Mouse (Mus musculus) neural tube, embryonic 15.5 days (tissue): ENCODE measurements at regions not wholly inside any gene's neighbourhood (a gene's known extent, or its start where the extent isn't known, plus 50 kb on each side); places are given as distances from the start of the nearest gene placed in this dataset.

Source experiments
- ATAC-seq: fragments of 200-750 bp; cut with Nextera tagmentation; 2 replicates; pipeline ENCODE4 v1.8.0; 2017; ENCODE audit warnings: mild to moderate bottlenecking, moderate TSS enrichment, moderate library complexity; ENCODE audit not compliant: low FRiP score
- H3K27ac ChIP-seq: fragments of 300-500 bp; sonication (generic); replicated peaks from 2 replicates; pipeline ENCODE4 v1.5.1; 2015; ENCODE audit warnings: mild to moderate bottlenecking, inconsistent platforms
- H3K27me3 ChIP-seq: fragments of 300-500 bp; sonication (generic); replicated peaks from 2 replicates; pipeline ENCODE4 v1.6.1; 2015; ENCODE audit warnings: inconsistent platforms
- H3K36me3 ChIP-seq: fragments of 300-500 bp; sonication (generic); 2 replicates; pipeline ENCODE4 v1.6.1; 2015; ENCODE audit warnings: inconsistent platforms
- H3K4me1 ChIP-seq: fragments of 300-500 bp; sonication (generic); 2 replicates; pipeline ENCODE4 v1.6.1; 2015; ENCODE audit warnings: inconsistent platforms
- H3K4me2 ChIP-seq: fragments of 300-500 bp; sonication (generic); 2 replicates; pipeline ENCODE4 v1.6.1; 2015; ENCODE audit warnings: inconsistent platforms, mild to moderate bottlenecking, moderate library complexity
- H3K4me3 ChIP-seq: fragments of 300-500 bp; sonication (generic); replicated peaks from 2 replicates; pipeline ENCODE4 v1.5.1; 2015; ENCODE audit warnings: mild to moderate bottlenecking, inconsistent platforms
- H3K9ac ChIP-seq: fragments of 300-500 bp; sonication (generic); replicated peaks from 2 replicates; pipeline ENCODE4 v1.6.1; 2015; ENCODE audit warnings: mild to moderate bottlenecking, inconsistent platforms
- H3K9me3 ChIP-seq: fragments of 300-500 bp; sonication (generic); replicated peaks from 2 replicates; pipeline ENCODE4 v1.6.1; 2016; ENCODE audit warnings: inconsistent platforms
- WGBS: fragments of 180-500 bp; shearing (Covaris S2); methylation state at CpG from one replicate; pipeline ENCODE4 v1.1.7; 2015; ENCODE audit warnings: mixed read lengths; 5-methylcytosine and 5-hydroxymethylcytosine counted together

GRCm38 (mm10) chr1:105426086-105426485, 69.6 kb upstream of the Rnf152 start:
- H3K4me2 ChIP-seq = no peak overlapping the region
- H3K9ac ChIP-seq = no peak overlapping the region
- no peak overlapping the region for H3K4me3 ChIP-seq
- ATAC-seq = no peak
- 51% methylated on average over 4 of the region's 4 CpGs for WGBS
- H3K36me3 ChIP-seq = no peaks in the 10 kb centered on the region
- no peaks in the 10 kb centered on the region for H3K4me1 ChIP-seq
- no peaks in the 10 kb centered on the region for H3K27me3 ChIP-seq
- no peaks in the 10 kb centered on the region for H3K9me3 ChIP-seq
- no peak overlapping the region for H3K27ac ChIP-seq

GRCm38 (mm10) chr1:105423380-105423779, 66.9 kb upstream of the Rnf152 start:
- no peak for ATAC-seq
- H3K4me2 ChIP-seq = no peak overlapping the region
- H3K27ac ChIP-seq = no peak overlapping the region
- no peaks in the 10 kb centered on the region for H3K4me1 ChIP-seq
- H3K36me3 ChIP-seq = no peaks in the 10 kb centered on the region
- H3K4me3 ChIP-seq = no peak overlapping the region
- H3K9me3 ChIP-seq = no peaks in the 10 kb centered on the region
- 19% methylated on average over 2 of the region's 2 CpGs for WGBS
- H3K27me3 ChIP-seq = no peaks in the 10 kb centered on the region
- H3K9ac ChIP-seq = no peak overlapping the region

GRCm38 (mm10) chr1:105422945-105423344, 66.4 kb upstream of the Rnf152 start:
- no peak for ATAC-seq
- H3K4me1 ChIP-seq = no peaks in the 10 kb centered on the region

GRCm38 (mm10) chr1:105420374-105421046, 64.0 kb upstream of the Rnf152 start:
- H3K27me3 ChIP-seq = no peaks in the 10 kb centered on the region
- peak; percentile 41; the same call in 1 of the 2 replicates for ATAC-seq
- 87% methylated on average over 5 of the region's 5 CpGs for WGBS

More at GRCm38 (mm10) chr1:105422945-105423344, 66.4 kb upstream of the Rnf152 start:
- Histone ChIP-seq H3K9ac (no peak overlapping the region), H3K27me3 (no peaks in the 10 kb centered on the region), H3K4me3 (no peak overlapping the region), H3K9me3 (no peaks in the 10 kb centered on the region), H3K27ac (no peak overlapping the region), H3K36me3 (no peaks in the 10 kb centered on the region), H3K4me2 (no peak overlapping the region)
- WGBS = 74% methylated on average over 6 of the region's 6 CpGs

More at GRCm38 (mm10) chr1:105420374-105421046, 64.0 kb upstream of the Rnf152 start:
- no peaks in the 10 kb centered on the region for H3K4me1 ChIP-seq
- H3K9me3 ChIP-seq = no peaks in the 10 kb centered on the region
- H3K27ac ChIP-seq = no peak overlapping the region
- H3K4me3 ChIP-seq = no peak overlapping the region
- no peaks in the 10 kb centered on the region for H3K36me3 ChIP-seq
- no peak overlapping the region for H3K4me2 ChIP-seq
- H3K9ac ChIP-seq = no peak overlapping the region
